Mouse (Mus musculus): Measurements from ENCODE around the gene Kcnb1. TPM values are rescaled to one million over a fixed set of nuclear protein-coding genes. Genes with fewer than 3 reads are reported as not detected.

The Kcnb1 gene
- polyA plus RNA-seq, 1 experiment = 2.1 TPM

DNA sequence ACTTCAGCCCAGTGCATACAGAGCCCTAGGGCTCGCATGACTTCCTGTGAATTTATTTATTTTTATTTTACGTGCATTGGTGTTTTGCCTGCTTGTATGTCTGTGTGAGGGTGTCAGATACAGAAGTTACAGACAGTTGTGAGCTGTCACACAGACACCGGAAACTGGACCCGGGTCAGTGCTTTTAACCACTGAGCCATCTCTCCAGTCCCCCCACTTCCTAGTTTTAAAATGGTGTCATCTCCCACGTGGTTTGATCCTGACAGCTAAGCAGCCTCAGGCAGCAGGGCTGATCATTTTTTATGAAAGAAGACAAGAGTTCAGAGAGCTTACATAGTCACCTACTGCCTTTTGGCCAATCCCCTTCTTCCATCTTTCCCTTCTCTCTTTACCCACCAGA, 44.1 kb downstream of the Kcnb1 start:
- Histone ChIP-seq H3K4me1 (replicated peaks; ENCODE audit: control insufficient read depth, insufficient read depth, low read length) (peaks cover 18% of the 10 kb centered on the region), H3K27me3 (ENCODE audit: control insufficient read depth, insufficient read depth, low read length) (no peaks in the 10 kb centered on the region), H3K4me3 (ENCODE audit: control insufficient read depth, insufficient read depth, low read length) (no peak overlapping the region), H3K36me3 (ENCODE audit: control insufficient read depth, insufficient read depth, low read length) (no peaks in the 10 kb centered on the region), H3K27ac (ENCODE audit: control insufficient read depth, insufficient read depth, low read length) (no peak overlapping the region)
- TF ChIP-seq POLR2A (IDR thresholded peaks at IDR 0.05; ENCODE audit: control insufficient read depth, extremely low read depth, insufficient read depth, low read length, poor library complexity) = no peak
- TF ChIP-seq CTCF (IDR thresholded peaks at IDR 0.05; ENCODE audit: borderline replicate concordance, control insufficient read depth, extremely low read depth, insufficient read depth, low read length, poor library complexity) = no peak
- WGBS = 37% methylated on average over 5 of the region's 5 CpGs
- DNase-seq = no peak

DNA sequence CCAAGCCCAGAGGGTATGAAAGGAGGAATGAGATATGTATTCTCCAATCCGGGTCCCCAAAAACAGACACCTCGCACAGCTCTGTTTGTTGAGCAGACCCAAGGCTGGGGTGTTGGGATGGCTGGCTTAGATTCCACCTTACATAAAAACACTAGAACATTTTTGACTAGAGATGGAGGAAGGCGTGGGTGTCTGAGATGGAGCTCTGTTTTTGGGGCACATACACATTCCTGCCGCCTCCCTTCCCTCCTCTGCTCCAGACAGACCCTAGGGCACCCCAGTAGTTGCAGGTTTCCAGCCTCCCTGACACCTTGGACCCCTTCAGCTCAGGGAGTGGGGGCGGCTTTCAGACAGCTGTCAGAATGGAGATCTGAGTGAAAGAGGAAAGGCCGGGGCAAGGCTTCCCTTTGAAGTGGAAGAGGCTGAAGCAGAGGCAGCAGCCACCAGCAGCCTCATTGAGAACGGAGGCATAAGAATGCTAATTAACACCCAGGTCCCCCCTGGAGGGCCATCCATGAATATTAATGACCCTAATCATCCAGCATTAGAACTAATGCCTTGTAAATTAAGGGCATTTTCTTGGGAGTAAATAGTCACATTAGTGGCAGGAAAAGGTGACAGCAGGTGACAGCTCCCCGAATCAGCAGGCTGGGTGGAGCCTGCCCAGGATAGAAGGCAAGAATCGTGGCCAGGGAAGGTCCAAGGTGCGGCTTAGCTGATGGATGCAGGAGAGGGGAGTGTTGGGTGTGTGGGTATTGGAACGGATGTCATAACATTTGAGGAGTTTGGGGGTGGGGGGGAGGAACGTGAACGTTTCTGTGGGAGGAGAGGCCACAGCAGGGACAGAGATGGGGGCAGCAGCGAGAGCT, 45.3 kb downstream of the Kcnb1 start:
- TF ChIP-seq CTCF (IDR thresholded peaks at IDR 0.05; ENCODE audit: borderline replicate concordance, control insufficient read depth, extremely low read depth, insufficient read depth, low read length, poor library complexity) = no peak
- TF ChIP-seq POLR2A (IDR thresholded peaks at IDR 0.05; ENCODE audit: control insufficient read depth, extremely low read depth, insufficient read depth, low read length, poor library complexity) = no peak
- Histone ChIP-seq H3K36me3 (ENCODE audit: control insufficient read depth, insufficient read depth, low read length) (no peaks in the 10 kb centered on the region), H3K4me3 (ENCODE audit: control insufficient read depth, insufficient read depth, low read length) (no peak overlapping the region), H3K27ac (ENCODE audit: control insufficient read depth, insufficient read depth, low read length) (no peak overlapping the region), H3K27me3 (ENCODE audit: control insufficient read depth, insufficient read depth, low read length) (no peaks in the 10 kb centered on the region), H3K4me1 (replicated peaks; ENCODE audit: control insufficient read depth, insufficient read depth, low read length) (peaks cover 27% of the 10 kb centered on the region)
- DNase-seq = no peak
- WGBS = 37% methylated on average over 14 of the region's 14 CpGs

- TF ChIP-seq POLR2A (IDR thresholded peaks at IDR 0.05; ENCODE audit: control insufficient read depth, extremely low read depth, insufficient read depth, low read length, poor library complexity) (no peak), CTCF (IDR thresholded peaks at IDR 0.05; ENCODE audit: borderline replicate concordance, control insufficient read depth, extremely low read depth, insufficient read depth, low read length, poor library complexity) (no peak)
- Histone ChIP-seq H3K36me3 (ENCODE audit: control insufficient read depth, insufficient read depth, low read length) (no peaks in the 10 kb centered on the region), H3K4me3 (ENCODE audit: control insufficient read depth, insufficient read depth, low read length) (no peak overlapping the region), H3K27me3 (ENCODE audit: control insufficient read depth, insufficient read depth, low read length) (no peaks in the 10 kb centered on the region), H3K27ac (ENCODE audit: control insufficient read depth, insufficient read depth, low read length) (no peak overlapping the region), H3K4me1 (replicated peaks; ENCODE audit: control insufficient read depth, insufficient read depth, low read length) (peaks cover 35% of the 10 kb centered on the region)
- WGBS = 94% methylated on average over 2 of the region's 2 CpGs
- no peak for DNase-seq
Observed at GRCm38 (mm10) chr2:167143914-167144313, 46.0 kb downstream of the Kcnb1 start.

DNA sequence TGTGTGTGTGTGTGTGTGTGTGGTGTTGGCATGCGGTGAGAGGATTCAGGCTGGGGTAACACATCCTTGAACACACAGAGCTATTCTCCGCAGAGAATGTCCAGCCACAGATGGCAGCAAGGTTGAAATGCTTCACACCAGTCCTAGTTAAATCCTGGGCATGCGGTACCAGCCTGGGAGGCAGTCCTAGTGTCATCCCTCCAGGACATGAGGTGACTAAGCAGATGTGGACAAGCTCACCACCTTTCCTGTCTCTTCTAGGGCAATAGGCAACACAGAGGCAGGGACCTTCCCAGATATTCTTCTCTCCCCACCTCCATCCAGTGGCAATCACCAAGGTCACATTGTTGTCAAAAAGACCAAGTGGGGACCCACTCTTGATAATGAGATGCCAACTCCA, 47.7 kb downstream of the Kcnb1 start:
- no peak overlapping the region for H3K4me3 ChIP-seq (ENCODE audit: control insufficient read depth, insufficient read depth, low read length)
- H3K27me3 ChIP-seq (ENCODE audit: control insufficient read depth, insufficient read depth, low read length) = no peaks in the 10 kb centered on the region
- no peak overlapping the region for H3K27ac ChIP-seq (ENCODE audit: control insufficient read depth, insufficient read depth, low read length)
- peaks cover 31% of the 10 kb centered on the region for H3K4me1 ChIP-seq (replicated peaks; ENCODE audit: control insufficient read depth, insufficient read depth, low read length)
- TF ChIP-seq POLR2A (IDR thresholded peaks at IDR 0.05; ENCODE audit: control insufficient read depth, extremely low read depth, insufficient read depth, low read length, poor library complexity) = no peak
- 93% methylated on average over 3 of the region's 3 CpGs for WGBS
- H3K36me3 ChIP-seq (ENCODE audit: control insufficient read depth, insufficient read depth, low read length) = no peaks in the 10 kb centered on the region
- no peak for DNase-seq

- Histone ChIP-seq H3K36me3 (ENCODE audit: control insufficient read depth, insufficient read depth, low read length) (no peaks in the 10 kb centered on the region), H3K4me3 (ENCODE audit: control insufficient read depth, insufficient read depth, low read length) (no peak overlapping the region), H3K27ac (ENCODE audit: control insufficient read depth, insufficient read depth, low read length) (no peak overlapping the region), H3K4me1 (replicated peaks; ENCODE audit: control insufficient read depth, insufficient read depth, low read length) (peaks cover 31% of the 10 kb centered on the region), H3K27me3 (ENCODE audit: control insufficient read depth, insufficient read depth, low read length) (no peaks in the 10 kb centered on the region)
- DNase-seq = no peak
- TF ChIP-seq POLR2A (IDR thresholded peaks at IDR 0.05; ENCODE audit: control insufficient read depth, extremely low read depth, insufficient read depth, low read length, poor library complexity) (no peak), CTCF (IDR thresholded peaks at IDR 0.05; ENCODE audit: borderline replicate concordance, control insufficient read depth, extremely low read depth, insufficient read depth, low read length, poor library complexity) (no peak)
- WGBS = 93% methylated on average over 4 of the region's 4 CpGs
Observed at GRCm38 (mm10) chr2:167141810-167142209, 48.1 kb downstream of the Kcnb1 start.

DNA sequence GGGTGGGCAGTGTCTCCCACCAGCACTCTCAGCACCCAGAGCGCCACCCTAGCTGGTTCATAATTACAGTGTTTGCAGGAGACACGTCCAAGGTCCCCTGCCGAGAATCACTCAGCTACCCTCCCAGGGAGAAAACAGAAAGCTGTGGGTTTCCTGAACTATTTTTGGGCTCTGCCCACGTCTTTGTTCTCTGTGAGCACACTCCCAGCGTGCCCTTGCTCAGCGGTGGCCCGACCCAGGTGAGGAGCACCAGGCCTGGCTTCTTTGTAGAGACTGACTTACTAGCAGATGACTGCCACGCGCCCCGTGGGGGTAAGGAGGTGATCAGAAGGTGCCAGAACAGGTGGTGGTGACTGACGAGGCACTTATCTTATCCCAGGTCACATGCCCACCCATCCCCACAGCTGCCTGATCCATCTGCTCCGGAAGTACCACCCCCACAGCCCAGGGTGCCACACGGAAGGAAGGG, 50.1 kb downstream of the Kcnb1 start:
- WGBS = 2% methylated on average over 13 of the region's 13 CpGs
- Histone ChIP-seq H3K4me1 (replicated peaks; ENCODE audit: control insufficient read depth, insufficient read depth, low read length) (peaks cover 26% of the 10 kb centered on the region), H3K27ac (ENCODE audit: control insufficient read depth, insufficient read depth, low read length) (no peak overlapping the region), H3K4me3 (ENCODE audit: control insufficient read depth, insufficient read depth, low read length) (no peak overlapping the region), H3K27me3 (ENCODE audit: control insufficient read depth, insufficient read depth, low read length) (no peaks in the 10 kb centered on the region), H3K36me3 (ENCODE audit: control insufficient read depth, insufficient read depth, low read length) (no peaks in the 10 kb centered on the region)
- 0 out of 2 replicates have a peak, but pooled peaks have one; percentile 24 for TF ChIP-seq CTCF (IDR thresholded peaks at IDR 0.05; ENCODE audit: borderline replicate concordance, control insufficient read depth, extremely low read depth, insufficient read depth, low read length, poor library complexity)
- no peak for TF ChIP-seq POLR2A (IDR thresholded peaks at IDR 0.05; ENCODE audit: control insufficient read depth, extremely low read depth, insufficient read depth, low read length, poor library complexity)
- DNase-seq = peak; percentile 31
